Mouse (Mus musculus) hindbrain, embryonic 13.5 days (tissue): ENCODE results near the gene Cdpf1. TPM values are rescaled to one million over a fixed set of nuclear protein-coding genes. Genes with fewer than 3 reads are reported as not detected.

Experiments
- polyA plus RNA-seq: library from polyadenylated mRNA; unstranded; fragments of >200 nt; fragmentation: Nextera tagmentation; extraction: Ambion mirVana; gene quantifications from 2 replicates; pipeline ENCODE4 v1.2.1, GENCODE M21; 2015

Cdpf1 gene
- polyA plus RNA-seq, 1 experiment from 2014 or later: 17.1 TPM

Other genes with a start within 250 kb of the Cdpf1 start
- gene Wnt7b, start 229.2 kb downstream of the Cdpf1 start, polyA plus RNA-seq: 40.1 and 47.2 TPM in 2 replicates
- 1.2 and 1.7 TPM in 2 replicates for gene Ppara, start 76.7 kb downstream of the Cdpf1 start, polyA plus RNA-seq
- 0.04 TPM in 1 of 2 replicates, not detected in the other for gene Pkdrej, start 10.0 kb upstream of the Cdpf1 start, polyA plus RNA-seq
- 3.4 and 3.9 TPM in 2 replicates for gene Ttc38, start 20.6 kb upstream of the Cdpf1 start, polyA plus RNA-seq
- gene Gtse1, start 48.0 kb upstream of the Cdpf1 start, polyA plus RNA-seq: 8.9 and 9.1 TPM in 2 replicates
- gene Trmu, start 67.6 kb upstream of the Cdpf1 start, polyA plus RNA-seq: 40.8 and 47.9 TPM in 2 replicates
- gene Celsr1, start 222.1 kb upstream of the Cdpf1 start, polyA plus RNA-seq: 1.6 and 1.8 TPM in 2 replicates
- gene Gramd4, start 246.0 kb upstream of the Cdpf1 start, polyA plus RNA-seq: 33.9 and 36.4 TPM in 2 replicates